Mouse (Mus musculus) hindbrain, embryonic 14.5 days (tissue): ENCODE data around the gene Fam71e1. TPM values are rescaled to one million over a fixed set of nuclear protein-coding genes. Genes with fewer than 3 reads are reported as not detected.

Source experiments
- ATAC-seq: fragments of 200-750 bp; cut with Nextera tagmentation; 2 replicates; pipeline ENCODE4 v1.8.0; 2017; ENCODE audit warnings: moderate number of reproducible peaks, mild to moderate bottlenecking, moderate TSS enrichment, moderate library complexity; ENCODE audit not compliant: low FRiP score
- DNase-seq: peaks from one replicate; pipeline ENCODE4 v3.0.0-alpha.2; 2015; ENCODE audit warnings: low spot score
- H3K27ac ChIP-seq: fragments of 300-500 bp; sonication (generic); 2 replicates; pipeline ENCODE4 v1.5.1; 2014; ENCODE audit warnings: mild to moderate bottlenecking, moderate library complexity
- H3K27me3 ChIP-seq: fragments of 300-500 bp; sonication (generic); 2 replicates; pipeline ENCODE4 v1.6.1; 2014; ENCODE audit warnings: mild to moderate bottlenecking, low read length, mixed read lengths; ENCODE audit not compliant: control insufficient read depth, insufficient read depth
- H3K36me3 ChIP-seq: fragments of 300-500 bp; sonication (generic); replicated peaks from 2 replicates; pipeline ENCODE4 v1.6.1; 2014; ENCODE audit not compliant: control insufficient read depth, insufficient read depth
- H3K4me1 ChIP-seq: fragments of 300-500 bp; sonication (generic); replicated peaks from 2 replicates; pipeline ENCODE4 v1.6.1; 2014; ENCODE audit warnings: antibody characterized with exemption, low read length, mixed read lengths; ENCODE audit not compliant: control insufficient read depth, insufficient read depth
- H3K4me2 ChIP-seq: fragments of 300-500 bp; sonication (generic); replicated peaks from 2 replicates; pipeline ENCODE4 v1.6.1; 2014; ENCODE audit warnings: mild to moderate bottlenecking, moderate library complexity
- H3K4me3 ChIP-seq: fragments of 300-500 bp; sonication (generic); replicated peaks from 2 replicates; pipeline ENCODE4 v1.5.1; 2014; ENCODE audit warnings: mild to moderate bottlenecking, low read length
- H3K9ac ChIP-seq: fragments of 300-500 bp; sonication (generic); 2 replicates; pipeline ENCODE4 v1.6.1; 2014
- H3K9me3 ChIP-seq: fragments of 300-500 bp; sonication (generic); 2 replicates; pipeline ENCODE4 v1.6.1; 2016; ENCODE audit warnings: low read length; ENCODE audit not compliant: control insufficient read depth
- WGBS: fragments of 180-500 bp; shearing (Covaris S2); extraction: QIAGEN DNeasy Blood & Tissue Kit; methylation state at CpG from one replicate; pipeline ENCODE4 v1.1.7; 2014; 5-methylcytosine and 5-hydroxymethylcytosine counted together
- polyA plus RNA-seq: library from polyadenylated mRNA; unstranded; fragments of >200 nt; fragmentation: Nextera tagmentation; extraction: Ambion mirVana; gene quantifications from 2 replicates; pipeline ENCODE4 v1.2.1, GENCODE M21; 2014

The Fam71e1 gene
- polyA plus RNA-seq, 1 experiment from 2014 or later: 23.8 TPM

- Histone ChIP-seq H3K27me3 (no peaks in the 10 kb centered on the region), H3K4me1 (peaks cover 20% of the 10 kb centered on the region), H3K4me2 (peak overlapping the region; percentile 72), H3K9me3 (no peaks in the 10 kb centered on the region), H3K36me3 (peaks cover 32% of the 10 kb centered on the region), H3K4me3 (peak overlapping the region; percentile 66), H3K9ac (peak overlapping the region; percentile 79), H3K27ac (no peak overlapping the region)
- ATAC-seq (no peak), DNase-seq (no peak)
- 86% methylated on average over 7 of the region's 7 CpGs for WGBS
These were observed 1.3 kb upstream of the Fam71e1 start for GRCm38 (mm10) chr7:44495086-44495485.

DNA sequence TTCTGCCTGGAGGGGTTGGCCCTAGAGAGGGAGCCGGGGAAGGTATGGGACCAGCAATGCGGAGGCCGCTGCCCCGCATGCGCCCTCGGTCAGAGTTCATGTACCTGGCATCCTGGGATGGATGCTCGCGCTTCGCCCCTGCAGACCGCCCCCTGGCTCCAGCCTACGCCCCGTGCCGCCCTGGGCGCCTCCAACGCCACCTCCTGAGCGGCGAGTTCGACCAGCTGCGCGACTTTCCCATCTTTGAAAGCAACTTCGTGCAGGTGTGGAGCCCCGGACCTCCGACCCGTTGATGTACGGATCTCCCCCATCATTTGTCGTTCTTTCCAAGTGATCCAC lies 359 bp downstream of the Fam71e1 start:
- Histone ChIP-seq H3K27me3 (no peaks in the 10 kb centered on the region), H3K36me3 (peaks cover 15% of the 10 kb centered on the region), H3K4me2 (peak overlapping the region; percentile 72), H3K9me3 (no peaks in the 10 kb centered on the region), H3K27ac (peak overlapping the region; percentile 92), H3K4me3 (peak overlapping the region; percentile 66), H3K4me1 (peaks cover 20% of the 10 kb centered on the region), H3K9ac (peak overlapping the region; percentile 79)
- ATAC-seq: no peak
- no peak for DNase-seq
- WGBS: 1% methylated on average over 26 of the region's 26 CpGs

GRCm38 (mm10) chr7:44497361-44498055 lies 1.1 kb downstream of the Fam71e1 start:
- ATAC-seq (no peak), DNase-seq (no peak)
- H3K9ac ChIP-seq: peak overlapping the region; percentile 79
- no peaks in the 10 kb centered on the region for H3K27me3 ChIP-seq
- H3K4me3 ChIP-seq: peak overlapping the region; percentile 66
- H3K4me1 ChIP-seq: peaks cover 20% of the 10 kb centered on the region
- peak overlapping the region; percentile 92; the same call in 1 of the 2 replicates for H3K27ac ChIP-seq
- peak overlapping the region; percentile 72 for H3K4me2 ChIP-seq
- WGBS: 86% methylated on average over 10 of the region's 10 CpGs
- no peaks in the 10 kb centered on the region for H3K9me3 ChIP-seq
- H3K36me3 ChIP-seq: peaks cover 8% of the 10 kb centered on the region; the same call in 1 of the 2 replicates

DNA sequence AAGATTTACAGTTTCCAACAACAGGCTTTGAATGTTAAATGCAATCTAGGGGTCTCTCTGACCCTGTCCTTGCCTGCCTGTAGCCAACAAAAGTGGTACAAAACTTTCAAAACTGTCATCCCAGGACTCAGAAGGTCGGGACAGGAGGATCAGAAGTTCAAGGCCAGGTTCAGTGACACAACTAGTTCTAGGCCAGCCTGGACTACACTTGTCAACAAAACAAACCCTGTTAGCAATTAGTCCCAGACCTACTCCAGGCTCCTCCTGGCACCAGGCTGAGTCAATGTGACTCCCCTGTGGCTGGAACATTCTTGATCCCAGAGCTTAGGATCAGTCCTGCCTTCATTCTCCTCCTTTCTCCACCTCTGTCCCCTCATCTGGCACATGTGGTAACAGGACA lies 2.5 kb downstream of the Fam71e1 start:
- H3K9ac ChIP-seq: no peak overlapping the region
- no peaks in the 10 kb centered on the region for H3K36me3 ChIP-seq
- ATAC-seq (no peak), DNase-seq (no peak)
- no peaks in the 10 kb centered on the region for H3K27me3 ChIP-seq
- no peak overlapping the region for H3K4me2 ChIP-seq
- H3K4me3 ChIP-seq: no peak overlapping the region
- H3K4me1 ChIP-seq: peaks cover 20% of the 10 kb centered on the region
- no peak overlapping the region for H3K27ac ChIP-seq
- WGBS: 79% methylated on average over 1 of the region's 1 CpGs
- no peaks in the 10 kb centered on the region for H3K9me3 ChIP-seq

- H3K4me1 ChIP-seq: peaks cover 15% of the 10 kb centered on the region
- no peaks in the 10 kb centered on the region for H3K9me3 ChIP-seq
- no peak overlapping the region for H3K27ac ChIP-seq
- H3K4me3 ChIP-seq: no peak overlapping the region
- no peaks in the 10 kb centered on the region for H3K36me3 ChIP-seq
- DNase-seq: no peak
- no peak overlapping the region for H3K4me2 ChIP-seq
- WGBS: 63% methylated on average over 20 of the region's 20 CpGs
- no peak for ATAC-seq
- no peak overlapping the region for H3K9ac ChIP-seq
- H3K27me3 ChIP-seq: no peaks in the 10 kb centered on the region
These were observed 3.7 kb downstream of the Fam71e1 start for GRCm38 (mm10) chr7:44500046-44500445.

GRCm38 (mm10) chr7:44501563-44502115 lies 5.3 kb downstream of the Fam71e1 start:
- ATAC-seq (no peak), DNase-seq (peak; percentile 79)
- H3K4me1 ChIP-seq: peaks cover 8% of the 10 kb centered on the region
- no peaks in the 10 kb centered on the region for H3K36me3 ChIP-seq
- no peak overlapping the region for H3K4me3 ChIP-seq
- H3K27me3 ChIP-seq: no peaks in the 10 kb centered on the region
- H3K9me3 ChIP-seq: no peaks in the 10 kb centered on the region
- H3K9ac ChIP-seq: no peak overlapping the region
- WGBS: 38% methylated on average over 5 of the region's 5 CpGs
- H3K27ac ChIP-seq: no peak overlapping the region
- no peak overlapping the region for H3K4me2 ChIP-seq

GRCm38 (mm10) chr7:44507491-44507890 lies 11.1 kb downstream of the Fam71e1 start:
- DNase-seq: no peak
- no peak overlapping the region for H3K27ac ChIP-seq
- H3K9me3 ChIP-seq: no peaks in the 10 kb centered on the region
- no peaks in the 10 kb centered on the region for H3K27me3 ChIP-seq
- H3K36me3 ChIP-seq: no peaks in the 10 kb centered on the region
- ATAC-seq: no peak
- H3K4me2 ChIP-seq: no peak overlapping the region
- H3K9ac ChIP-seq: no peak overlapping the region
- H3K4me1 ChIP-seq: no peaks in the 10 kb centered on the region
- no peak overlapping the region for H3K4me3 ChIP-seq

DNA sequence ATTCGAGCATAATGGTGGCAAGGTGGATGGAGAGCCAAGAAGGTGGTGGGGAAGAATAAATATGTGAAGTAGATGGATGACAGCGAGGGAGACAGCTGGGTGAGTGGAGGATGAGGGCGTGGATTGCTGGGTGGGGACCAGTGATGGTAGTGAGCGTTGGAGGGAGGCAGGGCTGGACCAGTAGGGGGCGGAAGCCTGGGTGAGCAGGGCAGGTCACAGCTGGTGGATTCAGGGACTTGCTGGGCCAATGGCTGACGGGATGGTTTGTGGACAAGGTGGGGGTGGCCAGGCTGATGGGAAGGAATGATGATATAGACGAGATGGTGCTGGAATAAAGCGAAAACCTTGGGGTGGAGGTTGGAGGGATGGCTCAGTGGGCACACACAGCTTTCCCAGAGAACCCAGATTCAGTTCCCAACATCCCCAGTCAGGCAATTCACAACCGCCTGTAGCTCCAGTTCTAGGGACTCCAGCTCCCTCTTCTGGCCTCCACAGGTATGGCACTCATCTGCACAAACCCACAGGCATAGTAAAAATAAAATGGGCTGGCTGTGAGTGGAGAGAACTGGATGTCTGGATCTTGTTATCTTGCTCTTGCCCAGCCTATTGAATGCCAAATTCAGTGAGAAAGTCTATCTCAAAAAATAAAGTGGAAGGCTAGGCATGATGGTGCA lies 23.0 kb downstream of the Fam71e1 start:
- Histone ChIP-seq H3K4me2 (no peak overlapping the region), H3K36me3 (no peaks in the 10 kb centered on the region), H3K4me1 (no peaks in the 10 kb centered on the region), H3K27ac (no peak overlapping the region), H3K4me3 (no peak overlapping the region), H3K9me3 (no peaks in the 10 kb centered on the region), H3K9ac (no peak overlapping the region), H3K27me3 (peaks cover 25% of the 10 kb centered on the region)
- DNase-seq: no peak
- 75% methylated on average over 9 of the region's 9 CpGs for WGBS
- no peak for ATAC-seq

DNA sequence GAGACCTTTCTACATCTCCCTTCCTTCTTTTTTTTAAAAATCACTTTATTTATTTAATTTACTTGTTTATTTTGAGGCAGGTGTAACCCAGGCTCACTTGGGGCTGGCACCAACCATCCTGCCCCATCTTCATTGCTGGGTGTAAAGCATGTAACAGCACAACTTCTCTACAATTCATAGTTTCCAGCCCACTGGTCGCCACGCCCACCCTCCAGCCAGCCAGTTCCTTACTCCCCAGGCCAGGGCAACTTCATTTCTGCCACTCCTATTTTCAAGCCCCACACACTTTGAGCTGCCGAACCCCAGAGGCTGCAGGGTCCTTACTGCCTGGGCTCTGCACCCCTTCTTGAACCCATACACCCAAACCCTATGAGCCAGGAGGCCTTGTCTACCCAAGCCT lies 24.6 kb downstream of the Fam71e1 start:
- 66% methylated on average over 3 of the region's 3 CpGs for WGBS
- Histone ChIP-seq H3K9ac (no peak overlapping the region), H3K9me3 (no peaks in the 10 kb centered on the region), H3K36me3 (no peaks in the 10 kb centered on the region), H3K4me1 (no peaks in the 10 kb centered on the region), H3K4me2 (no peak overlapping the region), H3K27ac (no peak overlapping the region), H3K27me3 (peaks cover 25% of the 10 kb centered on the region), H3K4me3 (no peak overlapping the region)
- ATAC-seq (no peak), DNase-seq (no peak)
